Mouse (Mus musculus) T-cell, adult 2 months (primary cell): ENCODE results near the gene Hbp1.
A peak's percentile ranks its signal among the peaks of the same experiment; 100 is the strongest.

ENCODE experiments used
- DNase-seq: peaks from one replicate; pipeline ENCODE4 v3.0.0; 2022; ENCODE audit warnings: low spot score

Gene Hbp1

DNA sequence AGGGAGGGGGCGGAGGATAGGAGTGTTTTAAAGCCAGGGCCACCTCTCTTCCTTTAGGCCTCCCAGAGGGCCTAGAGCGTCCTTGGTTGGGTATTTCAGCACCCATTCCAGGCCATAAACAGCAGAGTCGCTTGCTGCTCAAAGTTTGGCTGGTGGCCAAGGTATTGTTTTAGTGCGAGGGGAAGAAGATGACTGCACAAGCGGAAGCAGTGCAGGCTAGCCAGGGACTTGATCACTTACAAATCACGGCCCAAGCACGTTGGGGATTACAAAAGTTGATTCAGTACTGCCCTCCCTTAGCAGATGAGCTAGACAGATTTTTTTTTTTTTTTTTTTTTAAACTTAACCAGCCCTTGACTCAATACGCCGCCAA, 310 bp upstream of the Hbp1 start:
- no peak for DNase-seq

DNA sequence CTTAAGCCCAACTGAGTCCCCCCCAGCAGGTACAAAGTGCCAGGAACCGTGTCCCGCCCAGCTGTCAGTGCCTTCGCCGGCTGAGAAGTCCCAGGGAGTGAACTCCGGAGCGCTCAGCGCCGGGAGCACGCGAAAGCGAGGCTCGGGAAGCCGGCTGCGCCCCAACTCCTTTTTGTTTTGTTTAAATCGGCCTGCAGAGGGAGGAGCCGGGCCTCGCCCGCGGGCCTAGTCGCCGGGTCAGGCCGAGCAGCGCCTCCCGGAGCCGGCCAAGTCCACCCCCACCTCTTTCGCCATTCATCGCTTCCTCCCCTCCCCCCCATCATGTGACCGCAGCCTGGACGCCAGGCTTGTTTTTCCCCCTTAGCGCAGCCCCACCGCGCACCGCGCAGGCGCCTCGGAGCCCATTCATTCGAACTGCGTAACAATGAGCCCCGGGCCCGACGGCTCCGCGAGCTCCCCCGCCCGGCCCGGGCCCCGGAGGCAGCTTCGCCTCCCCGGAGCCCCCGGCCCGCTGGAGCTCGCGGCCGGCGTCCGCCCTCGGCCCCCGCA, 1.1 kb downstream of the Hbp1 start:
- peak; percentile 80 for DNase-seq

DNA sequence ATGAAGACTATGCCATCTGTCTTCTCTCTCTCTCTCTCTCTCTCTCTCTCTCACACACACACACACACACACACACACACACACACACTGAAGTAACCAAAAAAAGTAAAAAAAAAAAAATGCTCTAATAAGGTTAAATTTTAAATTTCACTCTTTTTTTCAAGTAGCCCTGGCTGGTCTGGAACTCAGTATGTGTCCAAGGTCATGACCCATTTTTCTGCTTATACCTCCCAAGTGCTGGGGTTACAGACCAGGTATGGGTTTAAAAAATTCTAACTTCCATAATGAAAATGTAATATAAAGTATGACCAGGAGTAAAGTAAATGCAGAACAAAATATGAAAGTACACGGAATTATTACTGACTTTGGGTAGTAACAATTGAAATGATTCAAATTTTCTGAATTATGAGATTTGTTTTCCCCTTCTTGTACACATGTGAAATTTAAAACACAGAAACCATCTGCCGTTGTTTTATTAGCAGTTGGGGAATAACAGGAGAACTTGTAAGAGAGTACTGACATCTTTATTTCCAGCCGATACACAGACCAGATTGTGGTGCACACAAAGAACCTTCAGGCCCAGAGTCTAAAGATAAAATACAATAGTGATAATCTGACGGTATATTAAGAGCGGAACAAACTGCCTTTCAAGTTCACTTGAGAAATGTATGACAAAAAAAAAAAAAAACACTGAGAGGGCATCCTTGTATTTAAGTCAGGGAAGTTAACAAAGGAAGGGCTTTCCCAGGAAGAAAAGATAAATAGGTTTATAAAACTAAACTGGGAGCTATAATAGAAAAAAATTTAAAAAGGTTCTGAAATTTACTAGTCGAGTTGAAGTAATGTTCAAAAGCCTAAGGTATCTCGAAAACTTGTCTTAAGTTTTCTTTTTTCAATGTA, 2.0 kb downstream of the Hbp1 start:
- no peak for DNase-seq

DNA sequence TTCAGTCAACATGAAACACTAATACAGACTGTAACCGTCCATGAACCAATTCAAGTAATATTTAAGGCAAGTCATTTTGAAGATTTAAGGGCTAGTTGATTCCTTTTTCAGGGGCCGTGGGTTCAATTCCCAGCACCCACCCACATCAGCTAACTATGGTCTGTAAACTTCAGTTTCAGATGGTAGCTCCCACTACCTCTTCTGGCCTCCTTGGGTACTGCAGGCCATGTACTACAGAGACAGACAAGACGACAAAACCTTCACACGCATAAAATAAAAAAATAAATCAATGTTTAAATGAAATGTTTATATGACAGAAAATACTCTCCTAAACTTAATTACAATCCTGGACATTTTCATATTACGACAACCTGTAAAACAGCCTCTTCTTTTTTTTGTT, 2.9 kb downstream of the Hbp1 start:
- peak; percentile 61 for DNase-seq

DNA sequence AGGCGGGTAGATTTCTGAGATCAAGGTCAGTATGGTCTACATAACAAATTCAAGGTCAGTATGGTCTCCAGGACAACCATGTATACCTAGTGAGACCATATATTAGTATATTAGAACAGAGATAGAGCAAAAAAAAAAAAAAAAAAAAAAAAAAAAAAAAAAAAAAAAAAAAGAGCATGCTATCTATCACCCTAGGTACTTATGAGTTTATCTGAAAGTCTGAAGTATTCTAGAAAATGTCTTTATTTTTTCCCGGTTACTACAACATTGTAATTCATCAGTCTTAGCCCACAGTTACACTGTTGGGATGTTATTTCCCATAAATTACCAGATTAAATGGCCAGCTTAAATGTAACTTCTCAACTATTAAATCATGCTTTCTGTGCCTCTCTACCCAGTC, 5.9 kb downstream of the Hbp1 start:
- no peak for DNase-seq

DNA sequence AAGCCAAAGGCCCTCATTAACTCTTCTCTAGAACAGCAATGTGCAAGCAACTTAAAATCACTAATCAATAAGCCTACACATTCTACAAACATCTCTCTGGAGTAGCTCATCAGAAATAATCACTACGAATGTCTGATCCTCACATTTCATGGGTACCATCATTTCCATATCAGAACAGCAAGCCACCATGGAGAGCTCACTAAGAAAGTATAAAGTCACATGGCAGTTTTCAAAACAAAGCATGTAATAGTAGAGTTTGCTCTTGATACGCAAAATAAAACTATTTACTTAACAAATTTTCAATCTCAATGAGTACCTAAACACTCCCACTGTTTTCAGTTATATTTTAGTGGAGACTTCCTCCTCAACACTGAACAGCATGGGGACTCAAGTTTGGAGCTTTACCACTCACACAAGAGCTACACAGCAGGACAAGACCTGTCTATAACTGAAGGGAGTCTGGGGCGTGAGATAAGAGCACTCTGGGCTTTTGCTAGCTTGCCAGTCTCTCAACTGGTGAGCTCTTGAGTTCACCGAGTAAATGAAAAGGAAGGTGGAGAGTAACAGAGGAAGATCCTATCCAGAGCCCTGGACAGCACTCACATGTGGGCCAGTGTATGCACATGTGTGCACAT, 7.2 kb downstream of the Hbp1 start:
- no peak for DNase-seq

DNA sequence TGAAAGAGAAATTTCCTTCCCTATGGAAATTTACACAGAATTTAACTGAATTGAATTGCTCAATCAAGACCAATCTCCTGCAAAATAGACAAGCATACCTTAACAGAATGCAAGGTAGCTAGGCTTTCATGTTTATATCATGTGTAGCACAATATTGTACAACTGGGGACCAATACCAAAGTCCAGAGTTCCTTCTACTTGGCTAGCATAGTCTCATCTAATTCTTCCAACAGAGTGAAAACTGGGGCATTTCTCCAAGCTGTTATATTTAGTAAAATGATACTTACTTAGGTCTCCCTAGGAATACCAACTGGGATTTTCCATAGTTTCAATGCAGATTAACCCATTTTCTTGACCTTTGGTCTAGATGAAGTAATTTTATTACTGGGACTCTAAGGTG, 11.3 kb downstream of the Hbp1 start:
- no peak for DNase-seq

DNA sequence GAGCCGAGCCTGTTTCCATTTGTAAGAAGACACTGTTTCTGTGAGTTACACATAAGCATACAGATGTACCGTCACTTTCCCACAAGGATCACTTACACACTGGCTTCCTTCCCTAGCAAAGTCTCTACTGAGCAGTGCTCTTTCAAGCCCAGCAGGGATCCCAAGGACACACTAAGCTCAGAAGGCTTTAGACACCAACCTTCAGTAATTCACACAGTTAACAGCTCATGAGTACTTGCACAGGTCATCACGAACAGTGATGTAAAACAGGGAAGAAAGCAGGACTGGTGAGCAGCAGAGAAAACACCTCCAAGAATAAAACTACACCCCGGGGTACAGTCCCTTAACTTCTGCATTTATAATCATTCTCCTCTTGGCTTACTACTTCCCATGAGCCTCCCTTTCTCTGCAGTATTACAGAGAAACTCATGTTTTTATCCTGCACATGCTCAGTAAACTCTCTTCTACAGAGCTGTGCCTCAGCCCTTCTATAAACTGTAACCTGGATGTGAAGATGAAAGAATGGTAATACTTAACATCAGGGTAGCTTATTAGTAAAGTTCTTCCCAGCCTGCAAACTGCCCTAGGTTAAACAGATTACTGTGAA, 11.8 kb downstream of the Hbp1 start:
- no peak for DNase-seq

DNA sequence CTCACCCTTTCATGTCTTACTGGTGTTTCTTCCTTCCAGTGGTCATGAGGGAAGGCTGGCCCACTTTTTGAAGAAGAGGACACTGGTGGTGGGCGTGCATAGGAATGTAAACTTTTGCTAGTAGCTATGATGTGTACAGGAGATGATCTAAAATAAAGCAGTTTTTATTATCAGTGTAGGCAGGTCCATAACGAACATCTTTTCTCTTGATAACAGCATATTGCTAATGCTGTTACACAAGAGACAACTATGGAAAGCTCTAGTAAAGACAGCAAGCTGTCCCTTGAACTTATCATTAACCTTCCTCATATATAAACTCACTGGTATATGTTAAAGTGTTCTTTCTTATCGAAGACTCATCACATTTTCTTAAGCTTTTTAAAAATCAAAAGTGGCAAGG, 12.7 kb downstream of the Hbp1 start:
- no peak for DNase-seq

DNA sequence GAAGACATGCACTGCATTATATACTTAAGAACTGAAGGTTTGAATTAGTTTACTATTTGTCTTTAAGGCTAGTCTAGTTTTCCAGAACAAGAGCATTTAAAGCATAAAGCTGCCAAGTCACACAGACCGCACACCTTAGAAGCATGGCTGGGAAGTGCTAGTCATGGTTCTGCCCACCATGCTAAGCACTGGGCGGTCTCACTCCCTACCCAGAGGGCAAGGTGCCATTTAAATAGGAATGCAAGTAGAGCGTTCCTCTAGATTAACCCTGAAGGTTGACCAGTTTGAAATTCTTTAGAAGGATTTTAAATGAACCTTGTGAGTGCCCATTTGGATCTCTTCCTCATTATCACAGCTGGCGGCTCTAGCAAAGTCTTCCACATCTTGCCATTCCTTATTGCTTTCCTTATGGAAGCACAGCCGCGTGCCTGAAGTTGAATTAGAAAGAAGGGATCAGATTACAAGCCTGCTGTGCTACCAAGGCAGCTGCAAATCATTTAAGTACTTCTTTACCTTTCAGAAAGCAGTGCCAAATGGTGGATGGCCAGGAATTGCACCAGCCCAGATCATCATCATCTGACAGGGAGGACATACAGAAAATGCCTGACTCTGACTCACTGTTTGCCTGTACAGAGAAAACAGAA, 13.6 kb downstream of the Hbp1 start:
- no peak for DNase-seq

DNA sequence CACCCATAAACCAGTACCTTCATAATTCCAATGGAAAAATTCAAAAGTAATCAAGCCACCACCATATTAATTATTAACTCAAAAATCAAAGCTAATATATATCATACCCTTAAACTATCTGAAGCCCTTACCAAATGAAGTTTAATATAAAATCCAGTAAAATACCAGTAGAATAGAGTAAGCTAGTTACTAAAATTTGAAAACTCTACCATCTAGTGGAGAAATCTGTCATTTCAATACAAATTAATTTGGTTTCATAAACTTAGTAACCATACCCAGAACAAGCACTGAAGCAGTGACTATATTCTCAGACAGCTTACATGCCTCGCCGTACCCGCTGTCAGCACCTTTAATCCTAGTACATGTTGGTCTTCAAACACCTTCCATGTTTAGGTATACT, 18.5 kb downstream of the Hbp1 start:
- DNase-seq, result no peak

DNA sequence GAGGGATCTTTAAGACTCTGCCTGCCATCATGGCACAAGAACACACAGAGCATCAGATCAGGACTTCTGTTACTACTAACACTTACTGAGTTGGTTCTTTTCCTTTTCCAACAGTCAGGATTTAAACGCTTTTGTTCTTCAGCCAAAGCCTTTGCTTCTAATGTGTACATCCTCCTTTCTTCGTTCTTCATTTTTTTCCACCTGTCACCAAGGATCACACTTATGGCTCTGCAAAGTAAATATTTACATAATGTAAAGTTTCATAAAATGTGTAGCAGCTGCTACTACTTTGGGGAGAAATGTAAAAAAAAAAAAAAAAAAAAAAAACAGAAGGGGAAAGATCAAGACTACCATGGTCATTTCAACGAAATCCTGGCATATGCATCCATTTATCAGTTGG, 21.8 kb downstream of the Hbp1 start:
- no peak for DNase-seq

DNA sequence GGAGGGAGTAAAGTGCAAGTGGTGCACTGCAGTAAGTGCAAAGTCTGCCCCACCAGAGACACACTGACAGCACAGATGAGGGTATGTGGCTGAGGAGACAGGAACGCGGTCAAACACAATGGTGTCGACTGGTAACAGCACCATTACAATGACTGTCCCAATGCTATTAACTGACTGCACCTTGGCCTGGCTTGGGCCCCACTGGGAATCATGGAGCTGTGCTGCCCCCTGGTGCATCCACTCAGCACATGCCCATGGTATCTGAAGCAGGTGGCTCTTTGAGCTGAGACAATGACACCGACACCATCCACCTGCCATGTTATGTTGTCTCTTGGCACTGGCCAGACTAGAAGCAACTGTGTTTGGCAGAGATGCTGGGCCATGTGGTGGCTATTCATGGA, 23.7 kb downstream of the Hbp1 start:
- DNase-seq, result peak; percentile 5

DNA sequence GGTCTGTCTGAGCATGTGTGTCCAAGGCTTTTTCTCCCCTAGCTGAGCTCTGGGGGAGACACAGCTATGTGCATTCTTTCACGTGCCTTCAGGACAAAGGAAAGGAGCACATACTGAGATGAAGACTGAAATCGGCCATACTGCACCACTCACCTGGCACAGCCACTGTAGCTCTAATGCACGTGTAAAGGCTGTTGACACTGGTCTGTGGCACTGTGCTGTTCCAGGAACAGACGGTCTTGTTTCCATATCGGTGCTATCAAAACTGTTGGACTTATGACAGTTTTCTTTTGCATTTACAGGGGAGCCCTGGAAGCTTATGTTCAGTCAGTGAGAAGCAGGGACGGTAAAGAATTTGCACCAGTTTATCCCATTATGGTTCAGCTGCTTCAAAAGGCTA, 25.0 kb downstream of the Hbp1 start:
- DNase-seq, result no peak

DNA sequence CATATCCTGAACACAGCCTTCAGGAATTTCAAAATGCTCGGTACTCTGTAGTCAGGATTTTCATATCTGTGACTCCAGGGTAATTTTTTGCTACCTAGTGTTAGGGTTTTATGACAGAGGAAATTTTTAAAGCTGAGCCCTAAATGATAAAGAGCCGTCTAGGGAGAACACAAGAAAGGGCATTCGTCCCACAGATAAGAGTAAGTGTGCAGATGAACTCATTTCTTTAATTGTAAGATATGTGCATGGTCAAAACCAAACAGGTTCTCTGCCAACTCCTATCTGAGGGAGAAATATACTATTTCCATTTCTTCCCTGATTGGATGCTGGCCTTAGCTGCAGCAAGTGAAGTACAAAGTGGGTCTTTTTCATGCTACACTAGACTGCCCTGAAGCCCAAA, 26.2 kb downstream of the Hbp1 start:
- DNase-seq, result no peak

DNA sequence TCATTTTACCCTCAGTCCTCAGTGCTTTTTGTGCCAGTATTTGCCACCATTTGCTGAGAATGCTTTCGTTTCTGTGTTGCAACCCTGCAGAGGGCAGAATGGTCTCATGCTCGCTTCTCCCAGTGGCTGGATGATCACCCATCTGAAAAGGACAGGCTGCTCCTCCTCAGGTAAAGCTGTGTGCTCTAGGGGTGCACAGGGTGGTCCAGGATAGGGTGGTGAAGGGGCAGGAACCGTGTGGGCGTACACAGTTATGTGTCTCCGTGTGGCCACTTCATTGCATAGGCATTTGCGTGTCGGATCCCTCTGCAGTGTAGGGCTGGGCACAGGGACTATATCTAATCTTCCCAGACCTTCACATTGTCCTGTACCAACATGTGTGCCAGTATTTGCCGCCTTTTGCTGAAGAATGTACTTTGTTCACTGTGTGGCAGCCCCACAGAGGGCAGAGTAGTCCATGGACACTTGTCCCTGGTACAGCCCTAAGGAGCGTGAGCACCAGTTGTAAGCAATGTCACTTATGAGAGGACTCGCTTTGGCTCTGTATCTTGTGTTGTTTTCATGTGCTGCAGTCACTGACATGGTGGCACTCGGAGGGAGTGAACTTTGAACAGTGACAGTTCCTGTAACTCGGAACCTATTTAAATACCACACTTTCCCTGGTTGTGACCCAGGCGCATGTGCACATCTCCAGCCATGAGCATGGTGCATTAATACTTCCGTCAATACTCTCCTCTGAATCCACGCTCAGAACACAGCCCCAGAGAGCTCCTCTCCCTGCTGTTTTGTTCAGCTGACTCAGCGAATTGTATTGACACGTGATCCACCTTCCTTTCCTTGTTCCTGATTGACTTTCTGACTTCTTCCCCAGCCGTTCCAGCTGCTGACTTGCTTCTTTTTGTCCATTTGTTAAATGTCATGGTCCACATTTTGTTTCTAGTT, 29.6 kb downstream of the Hbp1 start:
- no peak for DNase-seq

DNA sequence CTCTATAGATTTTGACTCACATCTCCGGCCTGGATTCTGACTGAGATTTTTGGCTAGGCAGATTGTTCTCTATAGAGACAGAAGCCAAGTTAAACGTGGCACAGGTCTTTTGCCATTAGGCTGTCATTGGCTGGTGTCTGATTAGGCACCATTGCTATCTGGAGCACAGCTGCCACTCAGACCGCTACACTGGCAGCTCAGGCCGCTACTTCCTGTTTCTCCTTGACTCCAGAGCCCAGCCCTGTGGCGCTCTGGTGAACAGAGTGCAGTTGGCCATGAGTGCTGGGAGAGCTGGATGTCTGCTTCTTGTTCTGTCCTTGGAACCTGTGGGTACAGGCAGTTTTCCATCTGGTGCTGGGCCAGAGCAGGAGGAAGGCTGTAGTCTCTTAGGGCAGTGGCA, 33.1 kb downstream of the Hbp1 start:
- no peak for DNase-seq

DNA sequence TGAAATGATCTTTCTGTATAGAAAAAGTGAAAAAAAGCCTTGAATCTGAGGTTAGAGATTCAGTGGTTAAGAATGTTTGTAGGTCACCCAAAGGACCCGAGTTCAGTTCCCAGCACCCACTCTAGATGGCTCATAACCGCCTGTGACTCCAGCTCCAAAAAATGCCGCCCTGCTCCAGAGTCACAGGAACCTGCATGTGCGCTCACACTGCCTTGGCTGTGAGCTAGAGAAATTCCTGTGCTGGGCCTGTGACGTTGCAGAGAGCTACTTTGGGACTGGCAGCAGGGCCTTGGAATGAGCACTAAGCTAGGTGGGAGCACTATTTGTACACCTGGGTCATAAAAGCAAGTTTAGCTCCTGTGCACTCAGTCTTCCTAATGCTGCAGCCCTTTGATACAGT, 33.6 kb downstream of the Hbp1 start:
- DNase-seq, result no peak

DNA sequence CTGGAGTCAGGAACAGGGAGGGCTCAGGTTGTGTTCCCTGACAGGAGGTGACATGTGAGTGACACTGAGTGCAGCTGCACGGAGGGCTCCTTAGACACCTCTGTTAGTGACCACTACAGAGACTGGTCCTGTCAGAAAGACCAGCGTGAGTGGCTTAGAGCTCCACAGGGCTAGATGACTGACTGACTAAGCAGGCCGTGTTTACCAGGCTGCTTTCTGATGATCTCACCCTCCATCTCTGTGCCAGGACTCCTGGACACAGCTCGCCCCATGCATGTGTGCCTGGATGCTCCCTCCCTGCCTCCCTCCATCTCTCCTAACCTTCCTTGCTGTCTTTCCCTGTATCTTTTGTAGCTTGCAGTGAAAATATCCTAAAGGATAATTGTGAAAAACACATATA, 36.7 kb downstream of the Hbp1 start:
- no peak for DNase-seq

DNA sequence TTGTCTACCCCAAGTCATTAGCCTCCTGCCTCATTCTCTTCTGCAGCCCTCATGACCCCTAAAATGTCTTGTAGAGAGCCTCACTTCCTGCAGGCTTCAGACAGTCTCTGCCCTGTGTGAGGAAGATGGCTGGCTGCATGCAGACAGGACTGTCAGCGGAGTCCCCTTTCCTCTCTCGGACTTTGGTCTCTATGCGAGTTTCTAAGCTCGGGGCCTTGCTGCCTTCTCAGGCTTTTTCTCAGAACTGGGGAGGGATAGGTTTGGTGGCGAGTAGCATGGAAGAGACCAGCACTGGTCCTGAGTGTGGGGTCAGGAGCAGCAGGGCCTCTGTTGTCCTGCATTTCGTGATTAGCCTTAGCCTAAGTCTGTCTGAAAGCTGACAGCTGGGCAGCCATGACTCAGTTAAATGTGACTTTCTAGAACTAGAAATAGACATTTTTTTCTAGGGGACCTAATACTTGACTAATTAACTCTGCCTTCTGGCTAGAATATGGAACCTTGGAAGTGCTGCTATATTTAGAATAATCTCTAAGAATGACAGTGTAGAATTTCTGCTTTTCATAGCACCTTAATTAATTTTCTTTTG, 37.3 kb downstream of the Hbp1 start:
- no peak for DNase-seq

DNA sequence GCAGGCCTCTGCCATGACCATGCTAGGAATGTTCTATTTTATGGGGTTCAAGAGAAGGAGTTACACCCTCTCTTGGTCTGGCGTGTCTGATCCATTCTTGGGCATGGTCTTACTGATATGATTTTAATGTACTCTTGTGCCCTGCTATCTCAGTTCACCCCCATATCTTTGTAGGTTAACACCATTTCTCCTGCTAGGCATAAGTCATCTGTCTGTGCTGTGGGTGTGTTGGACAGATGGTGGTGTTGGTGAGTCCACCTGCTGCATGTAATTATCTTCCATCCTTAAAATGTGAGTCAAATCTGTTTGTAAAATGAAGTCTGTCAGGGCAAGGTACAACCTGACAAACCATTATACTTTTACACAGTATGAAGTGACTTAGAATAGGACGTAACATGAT, 42.9 kb downstream of the Hbp1 start:
- no peak for DNase-seq
